Mouse (Mus musculus) heart, adult 2 months (tissue): ENCODE results near the gene Fzd7.

Experiments
- CTCF ChIP-seq: fragments of 200-600 bp; IDR thresholded peaks from 2 replicates; pipeline ENCODE4 v1.8.1; 2022; ENCODE audit warnings: antibody characterized with exemption, mild to moderate bottlenecking, moderate library complexity
- EP300 ChIP-seq: fragments of 200-500 bp; IDR thresholded peaks from 2 replicates; pipeline ENCODE4 v1.6.1; 2011; ENCODE audit warnings: low read depth, low read length, control low read depth; ENCODE audit not compliant: insufficient read depth
- POLR2A ChIP-seq: fragments of 200-500 bp; IDR thresholded peaks from 2 replicates; pipeline ENCODE4 v1.6.1; 2011; ENCODE audit warnings: mild to moderate bottlenecking, low read depth, low read length, control low read depth; ENCODE audit not compliant: insufficient read depth

DNA sequence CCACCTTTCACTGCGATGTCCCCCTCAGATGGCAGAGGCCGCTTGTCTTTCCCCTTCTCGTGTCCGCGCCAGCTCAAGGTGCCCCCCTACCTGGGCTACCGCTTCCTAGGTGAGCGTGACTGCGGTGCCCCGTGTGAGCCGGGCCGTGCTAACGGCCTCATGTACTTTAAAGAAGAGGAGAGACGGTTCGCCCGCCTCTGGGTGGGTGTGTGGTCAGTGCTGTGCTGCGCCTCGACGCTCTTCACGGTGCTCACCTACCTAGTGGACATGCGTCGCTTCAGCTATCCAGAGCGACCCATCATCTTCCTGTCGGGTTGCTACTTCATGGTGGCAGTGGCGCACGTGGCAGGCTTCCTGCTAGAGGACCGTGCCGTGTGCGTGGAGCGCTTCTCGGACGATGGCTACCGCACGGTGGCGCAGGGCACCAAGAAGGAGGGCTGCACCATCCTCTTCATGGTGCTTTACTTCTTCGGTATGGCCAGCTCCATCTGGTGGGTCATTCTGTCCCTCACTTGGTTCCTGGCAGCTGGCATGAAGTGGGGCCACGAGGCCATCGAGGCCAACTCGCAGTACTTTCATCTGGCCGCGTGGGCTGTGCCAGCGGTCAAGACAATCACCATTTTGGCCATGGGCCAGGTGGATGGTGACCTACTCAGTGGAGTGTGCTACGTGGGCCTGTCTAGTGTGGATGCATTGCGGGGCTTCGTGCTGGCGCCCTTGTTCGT lies 1.5 kb downstream of the Fzd7 start:
- TF ChIP-seq CTCF = peak; percentile 75
- TF ChIP-seq POLR2A = no peak
- 0 out of 2 replicates have a peak, but pooled peaks have one; percentile 11 for TF ChIP-seq EP300
